Mouse (Mus musculus): ENCODE data around the gene Glrx5.

DNA sequence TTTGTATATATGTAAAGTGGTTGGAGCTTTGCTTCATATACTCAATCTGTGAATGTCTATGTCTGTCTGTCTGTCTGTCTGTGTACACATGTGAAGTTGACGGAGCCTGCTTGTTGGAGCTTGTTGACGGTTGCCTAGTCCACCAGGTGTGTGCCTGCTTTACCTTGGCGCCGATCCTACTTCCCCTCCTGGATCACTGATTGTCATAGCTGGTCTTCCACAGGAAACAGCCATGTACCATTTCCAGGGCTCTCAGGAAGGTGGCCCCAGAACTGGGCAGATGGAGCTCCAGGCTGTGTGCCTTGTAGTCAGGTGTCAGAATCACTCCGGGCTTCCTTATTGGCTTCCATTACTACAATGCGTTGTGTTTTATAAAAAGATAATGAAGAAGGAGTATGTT lies 54.3 kb downstream of the Glrx5 start:
- no peak for TF ChIP-seq CTCF (conservative IDR thresholded peaks at IDR 0.05; ENCODE audit: low read length)
- no peak for TF ChIP-seq POU5F1 (IDR thresholded peaks at IDR 0.05; ENCODE audit: borderline replicate concordance, low read length)

Measured in E14TG2a.4 (cell line).